Mouse (Mus musculus): Measurements from ENCODE around the gene Ube2l6. TPM values are rescaled to one million over a fixed set of nuclear protein-coding genes. Genes with fewer than 3 reads are reported as not detected.

Gene Ube2l6
- total RNA-seq, 2 experiments from 2014 or later: 23.7 to 25.2 TPM

GRCm38 (mm10) chr2:84837107-84837506 is 38.5 kb downstream of the Ube2l6 start:
- ATAC-seq (ENCODE audit: poor library complexity, severe bottlenecking): no peak

- no peak for ATAC-seq (ENCODE audit: poor library complexity, severe bottlenecking)
Measured at GRCm38 (mm10) chr2:84837817-84838592, 39.4 kb downstream of the Ube2l6 start.

GRCm38 (mm10) chr2:84838593-84838949 is 39.9 kb downstream of the Ube2l6 start, which contains the start of gene Slc43a1:
Gene Slc43a1, plus strand, starts transcription at chr2:84838850.
- ATAC-seq (ENCODE audit: poor library complexity, severe bottlenecking): no peak

- no peak for ATAC-seq (ENCODE audit: poor library complexity, severe bottlenecking)
Measured at GRCm38 (mm10) chr2:84838993-84839980, 40.7 kb downstream of the Ube2l6 start.

DNA sequence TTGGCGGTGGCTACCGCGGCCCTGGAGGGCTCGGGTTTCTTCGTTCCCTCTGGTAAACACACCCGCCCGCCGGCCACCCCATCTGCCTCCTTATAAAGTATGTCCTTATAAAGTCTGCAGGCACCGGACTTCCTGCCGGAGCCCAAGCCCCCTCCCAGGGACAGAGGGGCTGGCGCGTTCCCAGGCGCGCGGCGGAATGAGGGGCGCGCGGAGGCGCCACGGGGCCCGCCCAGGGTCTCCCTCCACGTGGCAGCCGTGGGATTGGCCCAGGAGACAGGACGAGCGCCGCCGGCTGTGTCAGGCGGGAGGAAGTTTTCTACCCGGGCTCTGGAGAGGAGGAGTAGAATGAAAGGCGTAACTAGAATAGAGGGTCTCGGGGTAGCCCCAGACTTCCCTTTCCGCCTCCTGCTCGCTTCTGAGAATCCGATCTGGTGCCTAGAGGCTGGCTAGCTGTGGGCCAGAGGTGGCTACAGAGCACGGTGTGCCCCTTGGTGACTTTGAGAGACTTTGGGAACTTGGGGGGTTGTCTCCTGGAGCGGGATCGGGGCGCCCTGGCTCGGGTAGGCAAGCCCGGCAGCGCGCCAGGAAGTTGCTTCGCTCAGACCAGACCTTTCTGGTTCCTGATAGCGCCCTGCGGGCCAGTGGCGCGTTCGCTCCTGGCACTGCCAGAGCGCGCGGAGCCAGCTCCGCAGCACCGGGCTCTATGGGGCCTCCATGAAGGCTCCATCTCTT is 41.6 kb downstream of the Ube2l6 start:
- peak; percentile 70 for ATAC-seq (ENCODE audit: poor library complexity, severe bottlenecking)

DNA sequence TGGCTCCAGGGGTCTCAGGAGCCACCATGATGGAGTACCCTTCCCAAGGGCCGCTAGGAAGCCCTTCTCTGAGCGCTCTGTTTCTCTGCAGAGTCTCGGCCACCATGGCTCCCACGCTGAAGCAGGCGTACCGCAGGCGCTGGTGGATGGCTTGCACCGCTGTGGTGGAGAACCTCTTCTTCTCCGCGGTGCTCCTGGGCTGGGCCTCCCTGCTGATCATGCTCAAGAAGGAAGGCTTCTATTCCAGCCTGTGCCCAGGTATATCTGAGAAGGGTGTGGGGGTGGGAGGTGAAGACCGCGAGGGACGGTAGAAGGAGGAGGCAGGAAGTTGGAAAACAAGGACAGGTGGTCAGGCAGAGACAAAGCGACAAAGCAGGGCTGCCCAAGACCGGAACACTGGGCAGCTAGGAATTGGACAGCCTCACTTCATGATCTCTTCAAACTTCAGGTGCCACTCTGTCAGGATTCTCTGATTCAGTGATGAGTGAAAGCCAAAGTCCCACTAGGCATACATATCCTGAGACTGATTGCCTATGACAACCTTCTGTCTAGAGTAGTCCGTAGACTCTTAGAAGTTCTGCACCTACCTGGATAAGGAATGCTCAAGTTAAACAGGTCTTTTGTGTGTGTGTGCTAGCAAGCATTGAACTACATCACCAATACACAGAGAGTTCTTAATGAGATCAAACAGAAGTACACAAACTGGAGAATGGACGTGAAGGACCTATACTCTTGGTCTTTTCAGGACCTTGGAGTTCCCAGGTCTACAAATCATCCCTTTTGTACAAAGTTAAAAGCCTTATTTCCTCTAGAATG is 42.3 kb downstream of the Ube2l6 start:
- ATAC-seq (ENCODE audit: poor library complexity, severe bottlenecking): peak; percentile 36

- ATAC-seq (ENCODE audit: poor library complexity, severe bottlenecking): no peak
Measured at GRCm38 (mm10) chr2:84841905-84842304, 43.3 kb downstream of the Ube2l6 start.

DNA sequence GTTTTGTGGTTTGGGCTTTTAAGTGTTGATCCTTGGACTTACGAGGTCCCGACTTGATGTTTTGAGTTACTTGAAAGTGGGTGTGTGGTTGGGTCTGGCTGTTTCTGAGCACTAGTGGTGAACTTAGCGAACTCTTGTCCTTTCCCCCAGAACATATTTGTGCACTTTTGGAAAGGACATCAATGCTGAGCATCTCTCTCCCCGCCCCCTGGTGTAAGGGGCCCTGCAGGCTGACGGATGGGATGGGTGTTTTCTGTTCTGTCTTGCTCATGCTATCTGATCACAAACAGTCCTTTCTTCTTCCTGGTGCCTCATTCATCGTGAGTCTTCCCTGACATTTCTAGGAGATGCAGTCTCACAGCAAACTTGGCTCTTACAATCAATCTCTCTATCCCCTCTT is 45.0 kb downstream of the Ube2l6 start:
- ATAC-seq (ENCODE audit: poor library complexity, severe bottlenecking): no peak

- ATAC-seq (ENCODE audit: poor library complexity, severe bottlenecking): no peak
Measured at GRCm38 (mm10) chr2:84845226-84845625, 46.6 kb downstream of the Ube2l6 start.

- no peak for ATAC-seq (ENCODE audit: poor library complexity, severe bottlenecking)
Measured at GRCm38 (mm10) chr2:84850407-84851129, 51.9 kb downstream of the Ube2l6 start.

- no peak for ATAC-seq (ENCODE audit: poor library complexity, severe bottlenecking)
Measured at GRCm38 (mm10) chr2:84851130-84852040, 52.8 kb downstream of the Ube2l6 start.

GRCm38 (mm10) chr2:84855732-84856131 is 57.1 kb downstream of the Ube2l6 start:
- peak; percentile 87 for ATAC-seq (ENCODE audit: poor library complexity, severe bottlenecking)

DNA sequence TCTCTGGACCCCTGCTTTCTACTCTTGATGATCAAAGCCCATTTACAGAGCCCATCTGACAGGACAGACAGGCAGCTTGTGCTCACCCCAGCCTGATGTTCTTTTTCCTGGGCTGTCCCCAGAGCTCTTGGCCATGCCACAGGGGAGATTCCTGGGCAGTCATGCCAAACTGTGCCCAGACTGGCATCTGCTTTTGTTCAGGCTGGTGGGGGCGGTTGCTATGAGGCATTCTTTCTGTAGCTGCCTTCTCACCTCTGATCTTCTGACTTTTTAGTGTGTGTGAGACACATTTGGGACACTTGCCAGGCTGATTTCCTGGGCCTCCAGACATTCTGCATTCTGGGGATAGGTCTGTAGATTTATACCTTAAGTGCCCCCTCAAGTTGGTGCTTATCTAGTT is 59.9 kb downstream of the Ube2l6 start:
- no peak for ATAC-seq (ENCODE audit: poor library complexity, severe bottlenecking)

Other genes with a start within 250 kb of the Ube2l6 start
- 14.9 and 20.9 TPM in 2 replicates for gene Ctnnd1, start 148.1 kb upstream of the Ube2l6 start, total RNA-seq (2015)
- 14.8 and 17.8 TPM in 2 replicates for gene Ctnnd1, start 148.1 kb upstream of the Ube2l6 start, total RNA-seq (2017)
- 0.07 TPM in 1 of 2 replicates, not detected in the other for gene Btbd18, start 139.7 kb upstream of the Ube2l6 start, total RNA-seq (2015)
- gene Btbd18, start 139.7 kb upstream of the Ube2l6 start, total RNA-seq (2017): not detected in 2 replicates
- gene Selenoh, start 128.1 kb upstream of the Ube2l6 start, total RNA-seq (2015): 126 and 155 TPM in 2 replicates
- 76.2 and 102 TPM in 2 replicates for gene Selenoh, start 128.1 kb upstream of the Ube2l6 start, total RNA-seq (2017)
- gene Gm28635, start 120.8 kb upstream of the Ube2l6 start, total RNA-seq (2015): not detected in 2 replicates
- not detected in 2 replicates for gene Gm28635, start 120.8 kb upstream of the Ube2l6 start, total RNA-seq (2017)
- gene Med19, start 120.4 kb upstream of the Ube2l6 start, total RNA-seq (2015): 22.4 and 24.5 TPM in 2 replicates
- gene Med19, start 120.4 kb upstream of the Ube2l6 start, total RNA-seq (2017): 16.1 and 20.2 TPM in 2 replicates
- 42.4 and 49.0 TPM in 2 replicates for gene Tmx2, start 119.7 kb upstream of the Ube2l6 start, total RNA-seq (2015)
- gene Tmx2, start 119.7 kb upstream of the Ube2l6 start, total RNA-seq (2017): 29.4 and 38.5 TPM in 2 replicates
- 39.8 and 42.7 TPM in 2 replicates for gene Zdhhc5, start 83.6 kb upstream of the Ube2l6 start, total RNA-seq (2015)
- gene Zdhhc5, start 83.6 kb upstream of the Ube2l6 start, total RNA-seq (2017): 32.6 and 37.9 TPM in 2 replicates
- 33.1 and 34.5 TPM in 2 replicates for gene Clp1, start 71.5 kb upstream of the Ube2l6 start, total RNA-seq (2015)
- gene Clp1, start 71.5 kb upstream of the Ube2l6 start, total RNA-seq (2017): 33.1 and 36.2 TPM in 2 replicates
- gene Ypel4, start 64.8 kb upstream of the Ube2l6 start, total RNA-seq (2015): 0.16 and 0.82 TPM in 2 replicates
- gene Ypel4, start 64.8 kb upstream of the Ube2l6 start, total RNA-seq (2017): 0.40 and 0.69 TPM in 2 replicates
- gene Gm19426, start 55.2 kb upstream of the Ube2l6 start, total RNA-seq (2015): not detected in 2 replicates
- gene Gm19426, start 55.2 kb upstream of the Ube2l6 start, total RNA-seq (2017): not detected in 2 replicates
- gene Serping1, start 23.4 kb upstream of the Ube2l6 start, total RNA-seq (2015): 1.5 and 2.1 TPM in 2 replicates
- 0.94 and 2.2 TPM in 2 replicates for gene Serping1, start 23.4 kb upstream of the Ube2l6 start, total RNA-seq (2017)
- not detected in 2 replicates for gene Smtnl1, start 23.8 kb downstream of the Ube2l6 start, total RNA-seq (2015)
- gene Smtnl1, start 23.8 kb downstream of the Ube2l6 start, total RNA-seq (2017): not detected in 2 replicates
- gene Timm10, start 28.2 kb downstream of the Ube2l6 start, total RNA-seq (2015): 17.7 and 18.6 TPM in 2 replicates
- 14.2 and 19.8 TPM in 2 replicates for gene Timm10, start 28.2 kb downstream of the Ube2l6 start, total RNA-seq (2017)
- 3.7 and 5.2 TPM in 2 replicates for gene Slc43a1, start 40.0 kb downstream of the Ube2l6 start, total RNA-seq (2015)
- gene Slc43a1, start 40.0 kb downstream of the Ube2l6 start, total RNA-seq (2017): 1.6 and 3.1 TPM in 2 replicates
- not detected in 2 replicates for gene Rtn4rl2, start 87.9 kb downstream of the Ube2l6 start, total RNA-seq (2015)
- gene Rtn4rl2, start 87.9 kb downstream of the Ube2l6 start, total RNA-seq (2017): not detected in 2 replicates
- 51.4 and 53.0 TPM in 2 replicates for gene Slc43a3, start 137.8 kb downstream of the Ube2l6 start, total RNA-seq (2015)
- gene Slc43a3, start 137.8 kb downstream of the Ube2l6 start, total RNA-seq (2017): 41.9 and 45.2 TPM in 2 replicates
- 48.6 and 96.7 TPM in 2 replicates for gene Prg2, start 181.6 kb downstream of the Ube2l6 start, total RNA-seq (2015)
- gene Prg2, start 181.6 kb downstream of the Ube2l6 start, total RNA-seq (2017): 238 and 301 TPM in 2 replicates
- gene Prg3, start 189.4 kb downstream of the Ube2l6 start, total RNA-seq (2015): 6.2 and 11.0 TPM in 2 replicates
- 14.2 and 18.4 TPM in 2 replicates for gene Prg3, start 189.4 kb downstream of the Ube2l6 start, total RNA-seq (2017)
- gene Ssrp1, start 238.4 kb downstream of the Ube2l6 start, total RNA-seq (2015): 66.9 and 83.2 TPM in 2 replicates
- gene Ssrp1, start 238.4 kb downstream of the Ube2l6 start, total RNA-seq (2017): 222 and 227 TPM in 2 replicates
- 0.11 and 0.16 TPM in 2 replicates for gene P2rx3, start 238.6 kb downstream of the Ube2l6 start, total RNA-seq (2015)
- not detected in 2 replicates for gene P2rx3, start 238.6 kb downstream of the Ube2l6 start, total RNA-seq (2017)
- 1.5 and 1.9 TPM in 2 replicates for gene Tnks1bp1, start 249.2 kb downstream of the Ube2l6 start, total RNA-seq (2015)
- gene Tnks1bp1, start 249.2 kb downstream of the Ube2l6 start, total RNA-seq (2017): 4.8 and 5.6 TPM in 2 replicates